Mouse (Mus musculus): ENCODE results near the gene Rora. TPM values are rescaled to one million over a fixed set of nuclear protein-coding genes. Genes with fewer than 3 reads are reported as not detected.

The Rora gene
- polyA plus RNA-seq, 1 experiment: 0.86 TPM

DNA sequence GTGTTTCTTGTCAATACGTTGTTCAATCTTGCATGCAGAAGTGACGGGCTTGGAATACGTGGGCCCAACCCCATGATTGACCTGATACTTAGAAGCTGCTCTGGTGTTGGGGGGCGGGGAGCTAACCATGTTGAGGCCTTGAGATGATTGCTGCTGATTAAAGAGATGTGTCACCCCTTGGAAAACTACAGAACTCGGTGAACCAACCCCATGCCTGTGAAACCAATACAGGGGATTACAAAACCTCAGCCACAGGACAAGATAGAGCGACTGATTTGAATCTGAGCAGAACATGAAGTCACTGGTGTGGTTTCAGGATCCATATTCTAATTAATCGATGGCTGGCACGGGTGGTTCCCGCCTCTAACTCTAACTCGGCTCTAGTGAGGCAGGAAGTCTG lies 650.9 kb downstream of the Rora start:
- no peak overlapping the region for H3K4me2 ChIP-seq (ENCODE audit: low read depth)
- no peaks in the 10 kb centered on the region for H3K79me2 ChIP-seq (ENCODE audit: control insufficient read depth, insufficient read depth)
- no peak overlapping the region for H3K4me3 ChIP-seq
- TF ChIP-seq E2F4 (IDR thresholded peaks at IDR 0.05; ENCODE audit: insufficient read depth) (no peak), USF1 (IDR thresholded peaks at IDR 0.05; ENCODE audit: low read depth) (no peak), POLR2A (IDR thresholded peaks at IDR 0.05; ENCODE audit: insufficient read length, low read depth) (no peak), POLR2AphosphoS2 (IDR thresholded peaks at IDR 0.05; ENCODE audit: insufficient read length, low read depth) (no peak), REST (IDR thresholded peaks at IDR 0.05; ENCODE audit: insufficient read depth, insufficient read length) (no peak), CEBPB (IDR thresholded peaks at IDR 0.05; ENCODE audit: insufficient read depth, poor library complexity, severe bottlenecking) (no peak), MYOD1 (IDR thresholded peaks at IDR 0.05; ENCODE audit: control insufficient read depth in 1 of 3, insufficient read length in 2 of 3, low read depth in 2 of 3) (no peak), SRF (IDR thresholded peaks at IDR 0.05; ENCODE audit: control insufficient read depth, insufficient read length, low read depth) (no peak), MYOG (IDR thresholded peaks at IDR 0.05; ENCODE audit: control insufficient read depth in 1 of 3, insufficient read depth in 1 of 3, insufficient read length in 2 of 3, low read depth in 2 of 3) (no peak), TCF3 (IDR thresholded peaks at IDR 0.05; ENCODE audit: insufficient read length, low read depth) (no peak), TCF12 (IDR thresholded peaks at IDR 0.05; ENCODE audit: insufficient read depth, poor library complexity, severe bottlenecking) (no peak)
- no peaks in the 10 kb centered on the region for H3K27me3 ChIP-seq (ENCODE audit: control insufficient read depth, insufficient read depth, insufficient read length)
- no peak overlapping the region for H3ac ChIP-seq (ENCODE audit: control insufficient read depth, insufficient read length)
- no peaks in the 10 kb centered on the region for H3K36me3 ChIP-seq (ENCODE audit: control insufficient read depth, insufficient read depth)

- Histone ChIP-seq H3K4me3 (no peak overlapping the region), H3ac (ENCODE audit: control insufficient read depth, insufficient read length) (no peak overlapping the region), H3K36me3 (ENCODE audit: control insufficient read depth, insufficient read depth) (no peaks in the 10 kb centered on the region), H3K27me3 (ENCODE audit: control insufficient read depth, insufficient read depth, insufficient read length) (no peaks in the 10 kb centered on the region), H3K79me2 (ENCODE audit: control insufficient read depth, insufficient read depth) (no peaks in the 10 kb centered on the region), H3K4me2 (ENCODE audit: low read depth) (no peak overlapping the region)
- TF ChIP-seq USF1 (IDR thresholded peaks at IDR 0.05; ENCODE audit: low read depth) (no peak), MYOG (IDR thresholded peaks at IDR 0.05; ENCODE audit: control insufficient read depth in 1 of 3, insufficient read depth in 1 of 3, insufficient read length in 2 of 3, low read depth in 2 of 3) (no peak), MYOD1 (IDR thresholded peaks at IDR 0.05; ENCODE audit: control insufficient read depth in 1 of 3, insufficient read length in 2 of 3, low read depth in 2 of 3) (no peak), E2F4 (IDR thresholded peaks at IDR 0.05; ENCODE audit: insufficient read depth) (no peak), CEBPB (IDR thresholded peaks at IDR 0.05; ENCODE audit: insufficient read depth, poor library complexity, severe bottlenecking) (no peak), POLR2AphosphoS2 (IDR thresholded peaks at IDR 0.05; ENCODE audit: insufficient read length, low read depth) (no peak), TCF3 (IDR thresholded peaks at IDR 0.05; ENCODE audit: insufficient read length, low read depth) (no peak), SRF (IDR thresholded peaks at IDR 0.05; ENCODE audit: control insufficient read depth, insufficient read length, low read depth) (no peak), TCF12 (IDR thresholded peaks at IDR 0.05; ENCODE audit: insufficient read depth, poor library complexity, severe bottlenecking) (no peak), MAX (IDR thresholded peaks at IDR 0.05; ENCODE audit: low read depth) (no peak), POLR2A (IDR thresholded peaks at IDR 0.05; ENCODE audit: insufficient read length, low read depth) (no peak)
Observed at GRCm38 (mm10) chr9:69304991-69305390, 651.4 kb downstream of the Rora start.

DNA sequence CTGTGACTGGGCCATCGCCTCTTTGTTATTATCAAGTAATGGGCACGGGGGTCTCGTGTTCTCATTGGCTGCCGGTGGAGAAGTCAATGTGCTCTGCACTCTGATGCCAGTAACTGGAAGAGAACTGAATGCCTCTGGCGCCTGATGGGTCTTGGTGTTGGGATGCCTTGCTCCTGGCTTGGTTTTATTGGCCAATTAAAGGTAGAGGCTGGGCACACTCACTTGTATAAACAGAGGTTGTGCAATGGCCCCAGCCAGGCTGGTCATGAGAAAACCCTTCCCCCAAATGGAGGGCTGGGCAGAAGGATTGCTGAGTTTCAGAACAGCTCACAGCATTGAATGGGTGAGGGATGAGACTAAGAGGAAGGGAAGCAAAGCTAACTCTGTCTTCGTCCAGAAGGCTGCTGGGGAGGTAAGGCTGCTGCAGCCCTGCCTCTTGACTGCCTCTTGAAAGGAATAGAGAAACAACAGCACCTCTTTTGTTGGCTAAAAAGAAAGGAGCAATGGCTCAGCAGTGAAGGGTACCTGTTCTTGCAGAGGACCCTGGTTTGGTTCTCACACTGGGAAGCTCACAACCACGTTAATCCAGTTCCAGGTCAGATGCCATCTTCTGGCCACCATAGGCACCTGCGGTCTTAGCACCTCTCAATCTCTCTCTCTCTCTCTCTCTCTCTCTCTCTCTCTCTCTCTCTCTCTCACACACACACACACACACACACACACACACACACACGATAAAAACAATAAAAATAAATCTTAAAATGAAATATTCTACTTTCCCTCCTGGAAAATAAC lies 653.3 kb downstream of the Rora start:
- Histone ChIP-seq H3K4me3 (no peak overlapping the region), H3K4me2 (ENCODE audit: low read depth) (no peak overlapping the region), H3K79me2 (ENCODE audit: control insufficient read depth, insufficient read depth) (no peaks in the 10 kb centered on the region), H3K36me3 (ENCODE audit: control insufficient read depth, insufficient read depth) (no peaks in the 10 kb centered on the region), H3ac (ENCODE audit: control insufficient read depth, insufficient read length) (no peak overlapping the region), H3K27me3 (ENCODE audit: control insufficient read depth, insufficient read depth, insufficient read length) (no peaks in the 10 kb centered on the region)
- TF ChIP-seq CEBPB (IDR thresholded peaks at IDR 0.05; ENCODE audit: insufficient read depth, poor library complexity, severe bottlenecking) (no peak), MAX (IDR thresholded peaks at IDR 0.05; ENCODE audit: low read depth) (no peak), TCF3 (IDR thresholded peaks at IDR 0.05; ENCODE audit: insufficient read length, low read depth) (no peak), MYOG (IDR thresholded peaks at IDR 0.05; ENCODE audit: control insufficient read depth in 1 of 3, insufficient read depth in 1 of 3, insufficient read length in 2 of 3, low read depth in 2 of 3) (no peak), MYOD1 (IDR thresholded peaks at IDR 0.05; ENCODE audit: control insufficient read depth in 1 of 3, insufficient read length in 2 of 3, low read depth in 2 of 3) (no peak), REST (IDR thresholded peaks at IDR 0.05; ENCODE audit: insufficient read depth, insufficient read length) (no peak), POLR2AphosphoS2 (IDR thresholded peaks at IDR 0.05; ENCODE audit: insufficient read length, low read depth) (no peak), E2F4 (IDR thresholded peaks at IDR 0.05; ENCODE audit: insufficient read depth) (no peak), TCF12 (IDR thresholded peaks at IDR 0.05; ENCODE audit: insufficient read depth, poor library complexity, severe bottlenecking) (no peak), SRF (IDR thresholded peaks at IDR 0.05; ENCODE audit: control insufficient read depth, insufficient read length, low read depth) (no peak), POLR2A (IDR thresholded peaks at IDR 0.05; ENCODE audit: insufficient read length, low read depth) (no peak), USF1 (IDR thresholded peaks at IDR 0.05; ENCODE audit: low read depth) (no peak)

GRCm38 (mm10) chr9:69307974-69308373 lies 654.4 kb downstream of the Rora start:
- no peaks in the 10 kb centered on the region for H3K27me3 ChIP-seq (ENCODE audit: control insufficient read depth, insufficient read depth, insufficient read length)
- no peak overlapping the region for H3K4me2 ChIP-seq (ENCODE audit: low read depth)
- no peaks in the 10 kb centered on the region for H3K79me2 ChIP-seq (ENCODE audit: control insufficient read depth, insufficient read depth)
- no peaks in the 10 kb centered on the region for H3K36me3 ChIP-seq (ENCODE audit: control insufficient read depth, insufficient read depth)
- no peak for TF ChIP-seq POLR2AphosphoS2 (IDR thresholded peaks at IDR 0.05; ENCODE audit: insufficient read length, low read depth)
- no peak for TF ChIP-seq POLR2A (IDR thresholded peaks at IDR 0.05; ENCODE audit: insufficient read length, low read depth)
- TF ChIP-seq USF1 (IDR thresholded peaks at IDR 0.05; ENCODE audit: low read depth): no peak
- no peak for TF ChIP-seq TCF3 (IDR thresholded peaks at IDR 0.05; ENCODE audit: insufficient read length, low read depth)
- no peak for TF ChIP-seq MAX (IDR thresholded peaks at IDR 0.05; ENCODE audit: low read depth)
- no peak for TF ChIP-seq REST (IDR thresholded peaks at IDR 0.05; ENCODE audit: insufficient read depth, insufficient read length)
- no peak for TF ChIP-seq E2F4 (IDR thresholded peaks at IDR 0.05; ENCODE audit: insufficient read depth)
- TF ChIP-seq CEBPB (IDR thresholded peaks at IDR 0.05; ENCODE audit: insufficient read depth, poor library complexity, severe bottlenecking): no peak
- no peak for TF ChIP-seq TCF12 (IDR thresholded peaks at IDR 0.05; ENCODE audit: insufficient read depth, poor library complexity, severe bottlenecking)
- TF ChIP-seq SRF (IDR thresholded peaks at IDR 0.05; ENCODE audit: control insufficient read depth, insufficient read length, low read depth): no peak
- TF ChIP-seq MYOG (IDR thresholded peaks at IDR 0.05; ENCODE audit: control insufficient read depth in 1 of 3, insufficient read depth in 1 of 3, insufficient read length in 2 of 3, low read depth in 2 of 3): no peak
- no peak for TF ChIP-seq MYOD1 (IDR thresholded peaks at IDR 0.05; ENCODE audit: control insufficient read depth in 1 of 3, insufficient read length in 2 of 3, low read depth in 2 of 3)
- no peak overlapping the region for H3ac ChIP-seq (ENCODE audit: control insufficient read depth, insufficient read length)
- H3K4me3 ChIP-seq: no peak overlapping the region
